Mouse (Mus musculus): ENCODE measurements around the gene Bco1. TPM values are rescaled to one million over a fixed set of nuclear protein-coding genes. Genes with fewer than 3 reads are reported as not detected.
A peak's percentile ranks its signal among the peaks of the same experiment; 100 is the strongest.

Bco1 gene
- total RNA-seq (2021), result not detected
- long read RNA-seq, experiment 1, result 0 reads
- long read RNA-seq, experiment 2, result 0 reads

DNA sequence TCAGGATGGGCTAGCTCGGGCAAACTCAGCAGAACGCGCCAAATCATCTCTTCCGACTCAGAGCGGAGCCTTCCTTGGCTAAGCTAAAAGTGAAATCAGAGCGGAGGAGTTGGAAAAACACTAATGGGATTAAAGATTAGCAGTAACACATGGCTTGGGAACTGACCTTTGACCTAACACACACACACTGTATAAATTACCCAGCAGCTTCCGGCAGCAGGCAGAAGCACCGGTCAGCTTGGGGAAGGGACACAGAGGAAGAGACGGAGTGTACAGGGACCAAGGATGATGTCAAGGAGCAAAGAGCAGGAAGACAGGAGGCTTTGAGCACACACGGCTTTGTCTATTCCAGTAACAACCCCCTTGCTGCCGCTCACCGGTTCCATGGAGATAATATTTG is at the start of gene Bco1:
Bco1 (plus strand) TSS at position 208 of the 400 bp plus-strand sequence.
- DNase-seq (ENCODE audit: low spot score in 2 of 2), result no peak

GRCm38 (mm10) chr8:117049444-117049843 is 46.2 kb upstream of the Bco1 start:
- DNase-seq (ENCODE audit: low spot score in 2 of 2), result no peak

DNA sequence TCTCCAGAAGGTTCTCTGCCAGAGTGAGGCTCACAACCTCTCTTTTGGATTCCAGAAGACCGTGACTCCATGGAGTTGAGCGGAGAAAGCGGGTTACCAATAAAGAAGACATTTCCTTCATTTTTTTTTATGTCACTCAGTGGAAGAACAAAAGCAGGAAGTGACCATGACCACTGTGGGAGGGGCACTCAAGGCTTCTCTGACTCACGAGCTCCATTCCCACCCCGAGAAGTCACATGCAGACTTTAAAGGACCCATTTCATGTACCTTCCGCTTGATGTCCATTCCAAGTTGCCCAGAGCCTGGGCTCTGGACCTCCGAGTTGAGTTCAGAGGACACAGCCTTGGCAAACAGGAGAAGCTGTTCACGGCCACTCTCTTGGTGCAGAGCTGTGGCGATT is 44.9 kb upstream of the Bco1 start:
- DNase-seq (ENCODE audit: low spot score in 2 of 2), result no peak

GRCm38 (mm10) chr8:117051316-117051715 is 44.3 kb upstream of the Bco1 start:
- DNase-seq (ENCODE audit: low spot score in 2 of 2), result no peak

DNA sequence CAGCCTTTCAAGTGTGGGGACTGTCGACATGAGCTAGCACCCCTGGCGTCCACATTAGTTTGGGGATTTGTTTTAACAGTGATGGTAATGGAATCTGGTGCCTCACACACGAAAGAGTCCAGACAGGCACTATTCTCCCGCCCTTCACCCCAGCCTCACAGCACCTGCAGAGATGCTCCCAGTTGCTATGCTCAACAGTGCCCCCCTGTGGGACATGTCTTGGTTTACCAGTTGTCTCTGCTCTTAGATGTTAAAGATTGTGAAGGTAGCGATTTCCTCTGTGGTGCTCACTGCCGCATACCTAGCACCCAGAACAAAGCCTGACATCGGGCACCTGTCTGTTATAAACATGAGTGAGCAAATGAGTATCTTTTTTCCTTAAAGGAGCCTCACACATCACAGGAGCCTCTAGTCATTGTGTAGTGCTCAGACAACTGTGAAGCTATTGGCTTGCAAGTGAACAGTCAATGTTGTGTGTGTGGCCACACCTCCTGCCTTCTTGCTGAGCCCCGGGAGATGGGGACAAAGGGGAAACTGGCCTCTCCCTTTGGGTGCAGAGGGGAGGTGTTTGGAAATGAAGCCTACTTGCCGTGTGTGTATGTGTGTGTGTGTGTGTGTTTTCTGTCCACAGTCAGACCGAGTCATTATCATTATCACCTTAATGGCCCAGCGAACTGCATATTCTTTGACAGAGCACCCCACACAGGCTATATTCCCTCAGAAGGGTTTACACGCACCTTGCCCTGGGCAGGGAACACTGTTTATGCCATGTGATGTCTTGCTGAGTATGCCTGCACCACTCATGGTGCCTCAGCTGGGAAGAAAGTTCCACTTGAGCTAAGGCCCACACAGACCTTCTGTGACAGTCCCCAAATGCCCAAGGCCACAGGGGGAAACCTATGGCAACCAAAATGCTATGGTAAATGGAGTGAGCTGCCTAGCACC is 42.2 kb upstream of the Bco1 start:
- DNase-seq (ENCODE audit: low spot score in 2 of 2), result no peak

DNA sequence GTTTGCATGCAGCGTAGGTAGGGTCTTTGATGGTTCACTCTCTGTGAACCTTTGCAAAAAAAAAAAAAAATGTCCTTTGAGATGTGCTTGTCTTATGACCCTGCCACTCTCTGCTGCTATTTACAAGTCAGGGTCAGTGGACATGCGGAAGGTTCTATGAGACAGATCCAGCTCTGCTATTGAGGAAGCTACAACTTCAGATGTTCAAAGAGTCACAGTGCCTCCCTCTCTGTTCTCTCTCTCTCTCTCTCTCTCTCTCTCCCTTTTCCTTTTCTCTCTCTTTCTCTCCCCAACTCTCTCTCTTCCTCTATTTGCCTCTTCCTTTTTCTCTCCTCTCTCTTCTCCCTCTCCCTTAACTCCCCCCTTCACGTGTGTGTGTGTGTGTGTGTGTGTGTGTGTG is 41.5 kb upstream of the Bco1 start:
- DNase-seq (ENCODE audit: low spot score in 2 of 2), result no peak

- no peak for DNase-seq (ENCODE audit: low spot score in 2 of 2)
These were observed 40.6 kb upstream of the Bco1 start for GRCm38 (mm10) chr8:117055097-117055496.

GRCm38 (mm10) chr8:117059021-117059420 is 36.6 kb upstream of the Bco1 start:
- no peak for DNase-seq (ENCODE audit: low spot score in 2 of 2)

DNA sequence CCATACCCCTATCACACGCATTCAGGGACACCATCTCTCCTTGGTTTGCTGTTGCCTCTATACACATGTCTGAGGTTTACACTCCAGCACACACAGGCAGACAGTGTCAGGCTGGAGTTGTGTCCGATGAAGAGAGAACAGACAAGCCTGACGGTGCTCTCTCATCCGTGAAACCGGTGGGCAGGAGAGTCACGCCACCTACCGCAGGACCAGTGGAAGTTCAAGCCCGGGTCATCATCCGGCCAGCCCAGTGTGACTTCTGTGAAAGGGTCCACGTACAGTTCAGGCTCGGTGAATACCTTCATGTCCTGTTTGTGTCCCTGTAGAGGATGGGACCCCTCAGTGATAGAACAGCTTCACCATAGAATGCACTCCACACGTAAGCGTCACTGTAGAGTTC is 35.3 kb upstream of the Bco1 start:
- DNase-seq (ENCODE audit: low spot score in 2 of 2), result no peak

- DNase-seq (ENCODE audit: low spot score in 2 of 2), result peak in 1 of 2 experiments; percentile 24
These were observed 34.3 kb upstream of the Bco1 start for GRCm38 (mm10) chr8:117061180-117061880.

- no peak for DNase-seq (ENCODE audit: low spot score in 2 of 2)
These were observed 28.7 kb upstream of the Bco1 start for GRCm38 (mm10) chr8:117066955-117067354.

GRCm38 (mm10) chr8:117067396-117067795 is 28.3 kb upstream of the Bco1 start:
- DNase-seq (ENCODE audit: low spot score in 2 of 2), result no peak

GRCm38 (mm10) chr8:117068294-117068693 is 27.4 kb upstream of the Bco1 start:
- no peak for DNase-seq (ENCODE audit: low spot score in 2 of 2)

- DNase-seq (ENCODE audit: low spot score in 2 of 2), result no peak
These were observed 25.9 kb upstream of the Bco1 start for GRCm38 (mm10) chr8:117069708-117070107.

DNA sequence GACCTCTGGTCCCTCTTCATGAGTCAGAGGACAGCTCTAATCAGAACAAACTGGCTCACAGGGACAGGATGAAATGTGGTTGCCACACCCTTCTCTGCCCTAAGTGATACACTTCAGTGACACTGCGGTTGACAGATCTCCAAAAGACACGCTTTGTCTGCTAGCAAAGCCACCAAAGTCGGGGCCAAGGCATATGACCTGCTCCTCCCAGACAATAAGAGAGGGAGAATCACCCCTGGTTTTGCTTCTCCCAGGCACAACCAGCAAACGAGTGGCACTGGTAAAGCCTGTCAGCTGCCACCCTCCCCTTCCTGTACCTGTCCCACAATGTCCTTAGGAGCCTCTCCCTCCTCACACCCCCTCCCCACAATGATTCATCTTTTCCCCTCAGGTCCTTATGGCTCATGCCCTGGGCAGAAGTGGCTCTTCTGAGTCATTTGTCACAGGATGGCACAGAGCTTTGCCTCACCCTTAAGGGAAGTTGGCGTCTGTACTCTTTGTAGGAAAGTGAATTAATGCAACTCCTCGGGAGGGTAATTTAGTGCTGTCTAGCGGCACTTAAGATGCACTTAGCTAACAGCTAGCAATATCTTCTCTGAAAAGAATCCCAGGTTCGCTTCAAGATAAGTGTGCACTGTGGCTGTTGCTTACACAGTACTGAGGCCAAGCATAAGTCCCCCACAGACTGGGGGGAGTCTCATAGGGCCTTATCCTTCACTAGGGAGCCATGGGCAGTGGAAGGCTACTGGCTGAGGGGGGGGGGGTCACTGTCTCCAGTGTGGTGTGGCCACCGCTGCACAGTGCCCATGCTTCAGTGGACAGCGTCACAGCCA is 21.1 kb upstream of the Bco1 start:
- no peak for DNase-seq (ENCODE audit: low spot score in 2 of 2)

DNA sequence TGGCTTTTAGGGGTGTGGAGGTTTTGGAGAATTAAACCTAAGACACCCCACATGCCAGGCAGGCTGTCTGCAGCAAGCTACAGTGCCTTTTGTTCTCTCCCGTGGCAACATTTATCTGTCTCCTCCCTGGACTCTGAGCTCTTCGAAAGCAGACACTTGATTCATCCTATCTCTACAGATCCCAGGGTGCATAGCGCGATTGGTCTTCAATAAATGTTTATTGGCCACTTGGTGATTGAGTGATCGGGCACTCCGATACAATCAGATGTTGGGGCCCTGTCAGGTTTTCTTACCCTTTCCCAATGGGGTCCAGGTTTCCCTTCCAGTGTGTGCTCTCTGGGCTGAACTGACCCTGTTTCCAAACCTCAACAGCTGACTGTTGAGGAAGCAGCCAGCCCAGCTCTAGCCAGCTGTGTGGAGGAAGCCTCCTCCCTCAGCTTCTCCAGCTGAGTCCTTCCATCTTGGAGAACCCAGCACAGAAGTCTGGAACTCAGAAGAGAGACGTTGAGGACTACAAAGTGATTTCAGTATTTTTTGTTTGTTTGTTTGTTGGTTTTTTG is 17.2 kb upstream of the Bco1 start:
- DNase-seq (ENCODE audit: low spot score in 2 of 2), result no peak

DNA sequence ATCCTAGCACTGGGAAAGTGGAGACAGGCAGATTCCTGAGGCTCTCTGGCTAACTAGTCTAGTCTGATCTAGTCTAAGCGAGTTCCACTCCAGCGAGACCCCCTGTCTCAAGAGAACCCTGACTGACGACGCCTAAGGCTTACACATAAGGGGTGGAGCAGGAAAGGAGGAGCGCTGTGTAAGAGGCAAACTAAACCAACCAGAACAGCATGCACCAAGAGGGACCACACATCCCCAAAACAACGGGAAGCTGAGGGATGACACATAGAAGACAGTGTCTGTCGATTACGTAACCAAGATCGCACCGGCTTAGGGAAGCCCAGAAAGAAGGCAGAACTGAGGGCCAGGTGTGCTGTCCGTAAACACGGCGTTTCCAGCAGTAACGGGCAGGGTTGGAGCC is 16.0 kb upstream of the Bco1 start:
- no peak for DNase-seq (ENCODE audit: low spot score in 2 of 2)

- no peak for DNase-seq (ENCODE audit: low spot score in 2 of 2)
These were observed 13.2 kb upstream of the Bco1 start, which contains the start of gene Pkd1l2 for GRCm38 (mm10) chr8:117082399-117082872. TSS of gene Pkd1l2 (minus strand) at chr8:117082449.

- no peak for DNase-seq (ENCODE audit: low spot score in 2 of 2)
These were observed 12.6 kb upstream of the Bco1 start for GRCm38 (mm10) chr8:117082947-117083559.

DNA sequence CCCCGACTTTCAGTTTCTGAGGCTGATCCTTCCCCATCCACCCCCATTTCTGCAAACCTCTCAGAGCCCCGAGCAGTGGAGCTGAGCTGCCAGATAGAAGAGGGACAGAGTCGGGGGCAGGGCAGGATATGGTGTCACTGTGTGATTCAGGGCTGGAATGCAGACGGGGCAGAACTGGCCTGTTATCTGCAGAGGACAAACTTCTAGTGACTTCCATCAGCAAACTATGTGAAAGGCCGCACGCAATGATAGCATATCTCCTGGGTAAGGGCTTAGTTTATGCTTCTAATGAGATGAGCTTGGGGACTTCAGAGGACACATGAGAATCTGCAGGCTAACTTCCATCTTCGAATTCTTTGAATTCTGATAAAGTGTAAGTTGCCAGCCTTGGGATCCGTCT is 10.1 kb upstream of the Bco1 start:
- no peak for DNase-seq (ENCODE audit: low spot score in 2 of 2)

Measured in layer of hippocampus, postnatal 14 days (tissue).